Mouse (Mus musculus) hematopoietic stem cell, adult 5-6 weeks (primary cell): ENCODE measurements around the gene Med19. TPM values are rescaled to one million over a fixed set of nuclear protein-coding genes. Genes with fewer than 3 reads are reported as not detected.
"Not testable (repeated sequence)": the region's sequence is repeated elsewhere in the genome, so short reads cannot be mapped to it uniquely, and the experiment has no call there.

ENCODE experiments used
- ATAC-seq, 2 experiments: fragments of 125-278 bp in 1 of 2; replicated peaks in 1 of 2; 2 replicates each; pipeline ENCODE4 v1.8.0; 2016 to 2017; ENCODE audit warnings: inconsistent platforms in 2 of 2, mild to moderate bottlenecking in 2 of 2, moderate number of reproducible peaks in 2 of 2, low read depth in 1 of 2, moderate TSS enrichment in 1 of 2; ENCODE audit not compliant: low FRiP score in 2 of 2, poor library complexity in 2 of 2, severe bottlenecking in 2 of 2, insufficient read depth in 1 of 2, low TSS enrichment in 1 of 2
- total RNA-seq: library from RNA; stranded (forward); fragments of 172-1452, 232-1000 nt; gene quantifications from 2 replicates; pipeline ENCODE4 v1.2.3, GENCODE M21; 2017

Med19 gene
- total RNA-seq, 1 experiment from 2014 or later = 25.0 TPM

DNA sequence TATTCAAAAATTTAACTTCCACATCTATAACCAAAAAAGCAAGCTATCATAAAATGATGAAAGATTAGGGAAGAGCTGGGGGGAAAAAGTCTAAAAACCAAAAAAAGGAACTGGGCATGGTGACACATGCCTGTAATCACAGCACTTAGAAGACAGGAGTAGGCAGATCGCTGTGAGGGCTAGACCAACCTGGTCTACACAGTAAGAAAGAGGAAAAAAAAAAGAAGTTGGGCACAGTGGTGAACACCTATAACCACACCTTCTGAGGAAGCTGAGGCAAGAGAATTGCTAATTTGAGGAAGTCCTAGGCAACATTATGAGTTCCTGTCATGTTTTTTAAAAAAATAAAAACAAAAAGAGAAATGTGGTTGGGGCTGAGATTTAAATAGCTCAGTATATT lies 22.3 kb upstream of the Med19 start:
- peak; percentile 88 to 93 for ATAC-seq

DNA sequence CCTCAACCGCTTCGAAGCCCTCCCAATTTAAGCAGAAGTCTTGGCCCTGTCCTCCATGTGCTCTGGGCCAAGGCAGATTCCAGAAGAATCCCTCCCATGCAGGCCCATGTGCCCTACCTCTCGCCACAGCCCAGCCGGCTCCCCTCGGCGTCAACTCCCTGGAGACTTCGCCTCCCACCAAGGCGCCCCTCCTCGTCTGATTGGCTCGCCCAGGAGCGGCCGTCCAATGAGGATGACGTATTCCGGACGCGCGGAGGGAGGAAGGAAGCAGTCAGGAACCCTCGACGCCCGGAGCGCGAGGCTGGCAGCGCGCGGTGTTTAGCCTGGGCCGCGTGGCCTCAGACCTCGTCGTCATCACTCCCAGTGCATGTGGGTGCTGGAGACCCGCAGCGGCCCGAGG lies 19.4 kb upstream of the Med19 start, which contains the start of gene Btbd18:
Gene Btbd18 (plus strand): TSS at position 274 of the 400 bp plus-strand sequence.
- no peak for ATAC-seq

DNA sequence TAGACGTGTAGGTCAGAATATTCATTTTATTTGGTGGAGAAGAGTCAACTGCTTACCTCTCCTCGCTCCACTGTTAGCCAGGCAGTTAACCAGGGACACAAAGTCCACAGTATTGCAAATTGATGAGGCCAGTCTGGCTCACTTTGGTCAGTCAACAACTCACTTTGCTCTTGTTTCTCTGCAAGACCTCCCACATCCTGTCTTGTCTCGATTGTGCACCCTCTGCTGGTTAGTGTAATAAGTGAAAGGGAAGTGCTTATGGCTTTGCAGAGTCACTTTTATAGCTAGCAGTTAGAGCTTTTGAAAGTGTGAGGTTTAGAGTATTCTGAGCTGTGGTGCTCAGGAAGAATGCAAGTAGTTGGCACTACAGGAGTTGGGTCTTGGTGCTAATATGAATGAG lies 17.9 kb upstream of the Med19 start:
- peak; percentile 79 to 83 for ATAC-seq

DNA sequence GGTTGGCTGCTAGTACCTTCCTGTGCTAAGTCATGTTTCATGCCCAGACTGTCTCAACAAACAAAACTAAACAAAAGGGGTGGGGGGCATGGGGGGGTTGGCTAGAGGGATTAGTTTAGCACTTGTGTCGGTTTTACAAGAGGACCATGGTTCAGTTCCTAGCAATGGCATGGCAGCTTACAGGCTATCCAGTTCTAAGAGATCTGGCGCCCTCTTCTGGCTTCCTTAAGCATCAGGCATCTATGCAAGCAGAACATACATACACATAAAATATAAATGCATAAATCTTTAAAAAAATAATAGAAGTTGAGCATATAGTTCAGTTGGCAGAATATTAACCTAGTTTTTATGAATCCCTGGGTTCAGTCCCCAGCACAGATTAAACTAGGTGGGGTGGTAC lies 15.3 kb upstream of the Med19 start:
- ATAC-seq = peak in 1 of 2 experiments; percentile 54; a peak in 1 of 4 replicates

DNA sequence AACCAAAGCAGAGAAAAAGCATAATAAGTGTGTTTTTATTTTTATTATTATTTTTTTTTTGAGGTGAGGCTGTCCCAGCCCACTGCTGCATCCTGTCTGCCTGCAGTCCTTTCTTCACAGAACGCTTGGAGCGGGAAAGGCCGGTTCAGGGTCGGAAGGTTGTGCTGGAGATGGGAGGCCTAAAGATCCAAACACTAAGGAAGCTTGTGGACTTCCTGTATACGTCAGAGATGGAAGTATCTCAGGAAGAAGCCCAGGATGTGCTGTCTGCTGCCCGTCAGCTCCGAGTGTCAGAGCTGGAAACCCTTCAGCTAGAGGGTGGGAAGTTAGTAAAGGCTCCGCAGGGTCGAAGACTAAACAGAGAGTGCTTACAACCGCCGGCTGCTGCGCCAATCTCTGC lies 12.1 kb upstream of the Med19 start:
- ATAC-seq = no peak

DNA sequence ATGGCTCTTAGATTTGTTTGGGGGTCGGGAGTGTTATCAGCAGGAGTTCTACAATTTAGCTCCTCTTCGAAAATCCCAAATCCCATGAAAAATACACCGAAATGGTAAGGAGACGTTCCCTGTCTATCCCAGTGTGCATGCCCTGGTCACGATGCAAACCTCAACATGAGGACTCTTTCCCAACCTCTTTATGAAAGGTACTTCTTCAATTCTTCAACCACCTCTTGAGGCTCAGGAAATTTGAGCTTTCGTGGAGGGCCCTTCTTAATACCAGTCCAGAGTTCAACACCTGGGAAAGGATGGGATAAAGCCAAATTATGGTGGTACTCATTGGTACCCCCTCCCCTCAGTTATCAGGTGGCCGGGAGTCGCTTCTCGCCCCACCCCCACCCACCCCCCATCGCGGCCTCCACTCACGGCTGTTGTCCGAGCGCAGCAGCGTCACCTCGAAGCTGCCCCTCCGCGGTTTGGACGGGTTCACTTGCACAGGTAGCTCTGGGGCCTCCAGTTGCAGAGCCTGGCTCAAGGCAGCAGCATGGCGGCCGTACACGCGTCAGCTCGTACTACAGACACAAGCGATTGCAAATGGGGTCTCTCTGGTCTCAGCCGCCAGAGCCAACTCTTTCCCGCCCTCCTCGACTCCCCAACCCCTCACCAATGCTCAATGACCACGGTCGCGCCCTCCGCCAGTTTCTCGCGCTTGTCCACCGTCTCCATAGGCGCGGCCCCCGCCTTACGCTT lies 8.2 kb upstream of the Med19 start:
- ATAC-seq = peak; percentile 39 to 44

DNA sequence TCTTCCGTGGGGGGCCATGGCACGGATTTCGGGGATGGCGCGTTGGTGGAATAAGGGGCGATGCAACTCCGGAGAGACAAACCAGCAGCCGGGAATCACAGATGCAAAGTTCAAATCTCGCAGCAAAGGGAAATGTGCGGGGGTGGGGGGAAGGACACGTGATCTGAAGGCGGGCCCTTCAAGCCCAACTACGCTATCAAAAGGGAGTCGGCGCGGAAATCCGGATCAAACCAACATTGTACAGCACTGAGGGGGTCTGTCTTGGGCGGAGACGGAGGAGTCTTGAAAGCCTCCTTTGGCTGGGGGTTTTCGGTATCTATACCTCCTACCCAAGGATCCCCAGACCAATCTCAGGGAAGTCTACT lies 7.7 kb upstream of the Med19 start, which contains the start of gene Selenoh:
Gene Selenoh (minus strand): TSS at position 202 of the 365 bp plus-strand sequence.
- ATAC-seq = peak; percentile 91 to 94

DNA sequence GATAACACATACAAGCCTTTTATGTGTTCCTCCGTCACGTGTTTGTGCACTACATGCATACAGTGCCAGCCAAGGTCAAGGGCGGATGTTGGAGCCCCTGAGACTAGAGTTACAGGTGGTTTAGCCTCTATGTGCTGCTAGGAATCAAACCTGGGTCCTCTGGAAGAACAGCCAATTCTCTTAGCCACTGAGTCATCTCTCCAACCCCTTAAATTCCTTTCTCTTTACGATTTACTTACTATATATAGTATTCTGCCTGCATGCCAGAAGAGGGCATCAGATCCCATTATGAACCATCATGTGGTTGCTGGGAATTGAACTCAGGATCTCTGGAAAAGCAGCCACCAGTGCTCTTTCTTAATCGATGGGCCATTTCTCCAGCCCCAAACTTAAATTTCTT lies 6.7 kb upstream of the Med19 start:
- not testable (repeated sequence) for ATAC-seq

DNA sequence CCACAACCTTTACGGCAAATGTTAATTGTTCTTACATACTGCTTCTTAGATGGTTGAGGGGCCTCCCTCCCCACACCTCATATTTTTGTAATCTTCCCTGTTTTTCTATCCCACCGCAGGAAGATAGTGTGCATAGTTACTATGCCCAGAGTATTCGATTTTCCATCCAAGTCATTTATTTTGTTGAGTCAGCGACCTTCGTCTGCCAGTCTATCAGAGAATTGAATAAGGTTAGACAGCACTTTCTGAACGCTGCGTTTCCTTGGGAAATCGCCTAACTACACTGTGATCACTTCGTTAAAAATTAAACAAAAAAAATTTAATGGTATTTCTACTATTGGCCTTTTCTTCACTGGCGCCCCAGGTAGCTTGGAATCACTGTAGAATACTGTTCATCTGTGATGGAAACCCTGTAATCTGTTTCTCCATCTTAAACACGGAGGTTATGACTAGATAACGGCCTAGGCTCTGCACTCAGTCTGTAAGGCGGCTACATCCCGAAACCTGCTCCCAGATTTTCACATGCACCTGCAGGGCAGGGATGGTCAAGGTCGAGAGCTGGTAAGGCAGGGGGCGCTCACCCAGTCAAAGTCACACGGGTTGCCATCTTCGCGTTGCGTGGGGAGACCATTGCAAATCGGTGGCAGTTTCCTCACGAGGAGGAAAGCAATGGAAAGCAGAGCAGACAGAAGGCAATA lies 783 bp upstream of the Med19 start:
- ATAC-seq = peak; percentile 15 to 52; a peak in 3 of 4 replicates

DNA sequence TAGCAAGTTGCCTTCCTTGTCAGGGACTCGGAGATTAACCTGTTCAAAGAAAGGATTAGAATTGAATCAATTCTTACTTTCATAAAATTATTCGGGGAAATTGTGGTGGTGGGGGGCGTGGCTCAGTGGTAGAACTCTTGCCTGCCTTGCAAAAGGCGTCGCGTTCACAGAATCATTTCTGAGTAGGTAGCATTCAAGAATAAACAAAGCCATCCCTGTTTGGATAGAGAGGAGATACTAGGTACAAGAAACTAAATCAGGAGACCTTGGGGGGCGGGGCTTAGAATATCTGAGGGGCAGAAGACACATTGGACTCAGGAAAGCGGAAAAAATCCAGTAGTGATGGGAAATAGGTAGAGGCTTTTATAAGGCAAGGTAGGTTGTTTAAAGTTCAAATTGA lies 814 bp downstream of the Med19 start, which contains the start of gene Tmx2:
Gene Tmx2 (minus strand): TSS at position 125 of the 400 bp plus-strand sequence.
- ATAC-seq = no peak

DNA sequence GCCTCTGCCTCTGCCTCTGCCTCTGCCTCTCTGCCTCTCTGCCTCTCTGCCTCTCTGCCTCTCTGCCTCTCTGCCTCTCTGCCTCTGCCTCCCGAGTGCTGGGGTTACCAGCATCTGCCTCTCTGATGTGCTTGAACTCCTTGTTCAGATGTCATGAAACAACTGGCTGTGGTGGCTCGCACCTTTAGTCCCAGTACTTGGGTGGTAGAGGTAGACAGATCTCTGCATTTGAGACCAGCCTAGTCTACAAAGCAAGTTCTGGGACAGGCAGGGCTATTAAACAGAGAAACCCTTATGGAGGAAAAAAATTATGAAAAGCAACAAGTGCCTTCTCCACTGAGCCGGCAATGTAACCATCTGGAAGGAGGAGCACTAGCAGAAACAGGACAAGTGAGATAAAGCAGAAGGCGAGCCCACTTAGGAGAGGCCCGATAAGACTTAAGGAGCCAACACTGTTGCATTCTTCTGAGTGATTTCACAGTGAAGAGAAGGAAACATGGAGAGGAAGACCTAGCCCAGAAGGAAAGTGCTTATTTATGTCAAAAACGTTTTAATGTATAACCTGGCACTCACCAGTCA lies 4.5 kb downstream of the Med19 start:
- ATAC-seq = no peak

DNA sequence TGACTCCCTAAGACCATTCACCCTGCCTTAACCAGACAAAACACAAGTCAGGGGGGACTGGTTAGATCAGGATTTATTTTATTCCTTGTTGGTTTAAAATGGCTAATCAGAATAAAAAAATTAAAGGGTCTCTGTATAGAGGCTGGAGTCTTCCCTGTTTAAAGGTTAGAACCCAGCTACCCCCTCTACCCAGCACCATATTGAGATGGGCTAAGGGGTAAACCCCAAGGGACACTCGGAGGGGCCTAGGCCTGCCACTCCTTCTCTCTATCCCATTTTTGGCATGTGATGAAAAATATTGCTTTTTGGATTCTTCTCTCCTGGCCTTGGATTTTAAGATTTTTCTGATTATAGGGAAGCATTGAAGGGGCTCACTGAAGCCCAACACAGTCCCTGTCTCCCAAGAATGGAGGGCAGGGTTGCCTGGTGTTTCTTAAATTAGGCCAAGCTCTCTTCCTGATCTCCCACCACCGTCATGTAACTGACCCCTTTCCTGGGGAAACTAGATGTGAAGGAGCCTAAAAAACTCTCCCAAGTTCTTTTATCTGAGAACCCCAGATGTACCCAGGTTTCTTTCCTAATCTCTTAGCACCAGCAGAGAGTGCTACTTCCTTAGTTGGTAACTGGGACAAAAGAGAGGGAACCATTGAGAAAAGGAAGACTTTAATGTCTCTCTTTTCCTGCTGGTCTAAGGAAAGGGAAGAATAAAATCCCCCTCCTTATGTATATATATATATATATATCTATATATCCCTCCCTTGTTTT lies 10.1 kb downstream of the Med19 start:
- ATAC-seq = no peak

DNA sequence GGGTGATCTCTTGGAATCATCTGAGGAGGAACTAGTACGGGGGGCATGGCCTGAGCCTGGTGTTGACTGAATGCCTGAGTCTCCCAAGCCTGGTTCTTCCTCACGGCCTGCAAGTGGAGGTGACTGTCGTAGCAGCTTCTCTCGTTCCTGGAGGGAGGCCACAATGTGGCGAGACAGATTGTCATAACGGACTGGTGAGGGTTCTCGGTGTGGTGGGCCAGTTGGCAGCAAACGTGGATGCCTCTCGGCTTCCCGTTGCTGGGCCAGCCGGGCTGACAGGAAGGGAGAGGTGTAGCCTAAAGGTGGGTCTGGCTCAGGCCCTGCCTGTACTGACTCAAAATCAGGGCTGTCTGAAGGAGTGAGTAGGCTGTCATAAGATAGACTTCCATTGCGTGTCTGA lies 11.8 kb downstream of the Med19 start:
- no peak for ATAC-seq

DNA sequence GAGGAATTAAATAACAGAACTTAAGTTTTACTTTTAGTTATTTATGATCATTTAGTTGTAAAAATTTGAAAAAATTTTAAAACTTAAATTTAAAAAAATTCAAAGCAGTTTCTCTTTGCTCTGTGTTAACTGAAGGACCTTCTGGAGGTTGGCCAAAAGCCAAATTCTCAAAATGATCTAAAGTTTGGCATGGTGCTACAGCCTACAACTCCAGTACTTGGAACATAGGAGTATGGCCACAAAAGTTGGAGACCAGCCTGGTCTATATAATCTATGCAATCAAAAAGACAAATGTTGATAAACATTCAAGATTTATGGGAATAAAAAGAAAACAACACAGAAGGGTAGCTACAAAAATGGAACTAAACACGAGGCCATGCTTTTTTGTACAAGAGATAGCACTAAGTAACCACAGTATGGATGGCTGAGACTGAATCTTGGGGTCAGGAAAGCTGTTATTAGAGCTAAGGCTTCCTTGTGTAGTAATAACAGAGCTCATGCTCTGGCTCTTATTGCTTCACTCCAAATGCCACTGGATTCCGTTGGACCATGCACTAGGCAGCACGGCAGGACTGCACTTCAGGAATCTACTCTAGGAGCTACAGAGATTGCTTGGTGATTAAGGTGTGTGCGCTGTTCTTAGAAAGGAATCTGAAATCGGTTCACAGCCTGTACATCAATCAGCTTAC lies 16.9 kb downstream of the Med19 start:
- ATAC-seq = no peak

DNA sequence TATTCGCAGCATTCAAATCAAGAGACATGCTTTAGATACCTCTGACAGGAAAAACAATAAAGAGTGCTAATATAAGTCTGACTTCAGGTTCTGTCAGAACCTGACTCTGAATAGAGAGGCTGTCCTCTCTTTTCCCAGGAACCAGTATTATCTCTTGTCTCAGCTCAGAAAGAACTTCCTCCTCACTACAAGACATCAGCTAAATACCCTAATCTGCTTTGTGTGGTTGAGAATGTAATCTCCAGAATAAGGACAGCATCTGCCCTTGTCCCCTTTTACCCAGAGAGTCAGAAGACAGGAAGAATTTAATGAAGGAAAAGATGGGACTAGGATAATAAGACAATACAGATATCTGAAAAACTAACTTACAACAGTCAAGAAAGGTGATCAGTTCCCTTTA lies 25.3 kb downstream of the Med19 start:
- no peak for ATAC-seq

DNA sequence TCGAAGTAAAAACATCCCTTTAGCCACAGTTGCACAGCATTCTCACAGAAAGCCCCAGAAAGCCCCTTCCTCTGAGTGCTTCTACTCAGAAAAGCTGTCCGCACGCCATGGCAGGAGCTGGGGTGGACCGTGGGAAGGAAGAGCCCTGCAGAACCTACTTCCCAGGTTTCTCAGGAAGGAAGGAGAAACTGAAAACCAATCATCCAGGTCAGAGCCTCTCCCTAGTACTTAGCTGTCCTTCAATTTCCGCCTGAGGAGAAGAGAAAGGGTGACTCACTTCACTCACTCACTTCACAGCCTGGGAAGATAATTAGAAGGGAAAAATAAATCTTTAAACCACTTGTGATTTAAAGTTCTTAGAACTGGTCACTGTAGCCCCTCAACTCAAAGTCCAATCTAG lies 26.1 kb downstream of the Med19 start:
- ATAC-seq = no peak

DNA sequence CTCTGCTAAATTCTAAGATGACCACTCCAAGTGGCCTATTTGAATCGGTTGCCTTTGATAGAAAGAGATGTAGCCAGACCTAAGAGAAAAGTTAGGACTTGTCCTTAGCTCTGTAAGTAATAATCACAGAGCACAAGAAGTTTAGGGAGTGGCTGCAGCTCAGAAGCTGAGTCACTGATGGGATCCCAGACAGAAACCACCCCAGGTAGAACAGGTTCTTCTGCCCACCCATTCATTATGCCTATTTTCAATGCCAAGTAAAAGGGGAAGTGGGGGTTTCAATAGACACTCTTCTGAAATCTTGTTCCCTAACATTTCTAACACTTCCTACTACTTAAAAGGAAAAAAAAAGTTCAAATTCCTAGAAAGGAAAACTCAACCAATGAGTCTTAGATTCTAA lies 27.1 kb downstream of the Med19 start:
- ATAC-seq = peak; percentile 12 to 36; a peak in 1 of 4 replicates
